Mouse (Mus musculus) hindbrain, embryonic 15.5 days (tissue): ENCODE measurements around the gene Fbxo6. TPM values are rescaled to one million over a fixed set of nuclear protein-coding genes. Genes with fewer than 3 reads are reported as not detected.

Experiments
- ATAC-seq: fragments of 200-750 bp; cut with Nextera tagmentation; 2 replicates; pipeline ENCODE4 v1.8.0; 2017; ENCODE audit warnings: low read depth, moderate number of reproducible peaks, moderate TSS enrichment; ENCODE audit not compliant: low FRiP score
- H3K27ac ChIP-seq: fragments of 300-500 bp; sonication (generic); replicated peaks from 2 replicates; pipeline ENCODE4 v1.5.1; 2015; ENCODE audit warnings: mild to moderate bottlenecking, inconsistent platforms
- H3K27me3 ChIP-seq: fragments of 300-500 bp; sonication (generic); 2 replicates; pipeline ENCODE4 v1.6.1; 2015; ENCODE audit warnings: control low read depth, inconsistent platforms
- H3K36me3 ChIP-seq: fragments of 300-500 bp; sonication (generic); 2 replicates; pipeline ENCODE4 v1.6.1; 2015; ENCODE audit warnings: control low read depth, inconsistent platforms
- H3K4me1 ChIP-seq: fragments of 300-500 bp; sonication (generic); replicated peaks from 2 replicates; pipeline ENCODE4 v1.6.1; 2015; ENCODE audit warnings: control low read depth, inconsistent platforms
- H3K4me2 ChIP-seq: fragments of 300-500 bp; sonication (generic); 2 replicates; pipeline ENCODE4 v1.6.1; 2015; ENCODE audit warnings: moderate library complexity, mild to moderate bottlenecking, inconsistent platforms
- H3K4me3 ChIP-seq: fragments of 300-500 bp; sonication (generic); 2 replicates; pipeline ENCODE4 v1.5.1; 2015; ENCODE audit warnings: mild to moderate bottlenecking, inconsistent platforms
- H3K9ac ChIP-seq: fragments of 300-500 bp; sonication (generic); 2 replicates; pipeline ENCODE4 v1.6.1; 2015; ENCODE audit warnings: inconsistent platforms
- H3K9me3 ChIP-seq: fragments of 300-500 bp; sonication (generic); 2 replicates; pipeline ENCODE4 v1.6.1; 2016; ENCODE audit warnings: control low read depth, inconsistent platforms
- WGBS: fragments of 180-500 bp; shearing (Covaris S2); methylation state at CpG from one replicate; pipeline ENCODE4 v1.1.7; 2015; 5-methylcytosine and 5-hydroxymethylcytosine counted together
- polyA plus RNA-seq: library from polyadenylated mRNA; unstranded; fragments of >200 nt; fragmentation: Nextera tagmentation; extraction: Ambion mirVana; gene quantifications from 2 replicates; pipeline ENCODE4 v1.2.1, GENCODE M21; 2015

The Fbxo6 gene
- polyA plus RNA-seq, 1 experiment from 2014 or later: 21.7 TPM

DNA sequence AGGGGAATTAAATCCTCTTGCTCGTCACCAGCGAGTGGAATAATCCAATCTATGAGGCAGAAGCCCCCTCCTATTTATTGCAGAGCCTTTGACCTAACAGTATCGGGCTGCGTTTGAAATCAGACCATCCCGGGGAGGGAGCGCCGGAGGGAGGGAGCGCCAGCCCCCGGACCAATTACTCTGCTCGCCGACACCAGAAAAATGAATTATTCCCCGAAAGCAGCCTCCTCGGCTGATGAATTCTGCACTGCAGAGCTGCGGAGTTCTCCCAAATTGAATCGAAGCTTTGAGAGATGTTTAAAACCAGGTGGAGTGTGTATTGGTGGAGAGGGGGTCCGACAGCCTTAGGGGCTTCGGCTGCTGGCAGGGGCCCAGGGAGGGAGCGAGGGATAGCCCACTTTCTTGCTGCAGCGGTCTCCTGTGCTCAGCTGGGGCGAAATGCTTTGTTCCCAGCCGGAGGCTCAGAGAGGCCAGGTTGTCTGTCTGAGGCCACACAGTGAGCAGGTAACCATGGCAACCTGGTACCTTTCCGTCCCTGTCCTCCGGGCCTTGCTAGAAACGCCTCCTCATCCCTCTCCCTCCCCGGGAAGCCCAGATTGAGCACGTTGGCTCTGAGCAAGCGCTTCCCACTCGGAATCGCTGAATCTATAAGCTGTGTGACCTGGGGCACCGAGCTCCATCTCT lies 22.0 kb upstream of the Fbxo6 start:
- WGBS: under 1% methylated on average over 30 of the region's 30 CpGs
- H3K36me3 ChIP-seq: no peaks in the 10 kb centered on the region
- H3K4me3 ChIP-seq: peak overlapping the region; percentile 28
- H3K4me1 ChIP-seq: peaks cover 34% of the 10 kb centered on the region
- peak overlapping the region; percentile 30; the same call in 1 of the 2 replicates for H3K9ac ChIP-seq
- H3K4me2 ChIP-seq: peak overlapping the region; percentile 49
- H3K9me3 ChIP-seq: no peaks in the 10 kb centered on the region
- ATAC-seq: peak; percentile 53; the same call in 1 of the 2 replicates
- peak overlapping the region; percentile 79 for H3K27ac ChIP-seq
- H3K27me3 ChIP-seq: peaks cover 7% of the 10 kb centered on the region; the same call in 1 of the 2 replicates

DNA sequence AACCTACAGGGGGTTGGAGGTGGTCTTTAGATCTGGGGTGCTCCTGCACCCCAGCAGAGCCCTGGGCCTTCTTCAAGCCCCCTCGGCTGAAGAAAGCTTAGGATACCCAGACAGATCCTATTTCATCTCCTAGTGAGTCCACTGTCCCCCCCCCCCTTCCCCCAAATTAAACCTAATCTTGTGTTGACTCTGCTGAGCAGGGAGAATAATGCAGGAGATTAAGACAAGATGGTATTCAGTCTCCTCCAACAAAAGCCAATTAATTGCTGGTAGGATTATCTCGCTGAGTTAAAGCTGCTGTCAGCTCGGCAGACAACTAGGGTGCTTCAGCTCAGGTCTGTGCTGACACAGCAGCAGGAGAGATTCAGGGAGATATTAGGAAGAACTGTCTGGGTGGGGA lies 19.3 kb upstream of the Fbxo6 start:
- Histone ChIP-seq H3K9ac (no peak overlapping the region), H3K9me3 (no peaks in the 10 kb centered on the region), H3K36me3 (no peaks in the 10 kb centered on the region), H3K27ac (no peak overlapping the region), H3K27me3 (peaks cover 15% of the 10 kb centered on the region; the same call in 1 of the 2 replicates), H3K4me3 (no peak overlapping the region), H3K4me1 (peaks cover 45% of the 10 kb centered on the region), H3K4me2 (no peak overlapping the region)
- no peak for ATAC-seq
- WGBS: 43% methylated on average over 3 of the region's 3 CpGs

DNA sequence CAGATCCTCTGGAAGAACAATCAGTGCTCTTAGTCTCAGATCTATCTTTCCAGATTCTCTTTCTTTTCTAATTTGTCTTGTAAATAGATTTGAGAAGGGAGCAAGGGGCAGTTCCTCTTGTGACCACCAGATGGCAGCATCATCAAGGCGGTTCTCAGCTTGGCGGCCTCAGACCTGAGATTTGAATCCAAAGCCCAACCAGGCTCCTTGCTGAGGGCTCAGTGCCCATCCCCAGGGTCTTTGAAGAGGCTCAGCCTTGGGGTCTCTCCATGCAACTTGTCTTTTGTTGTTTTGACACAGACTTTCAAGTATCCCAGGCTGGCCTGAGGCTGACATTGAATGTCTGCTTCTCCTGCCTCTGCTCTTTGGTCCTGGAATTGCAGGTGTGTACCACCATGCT lies 18.9 kb upstream of the Fbxo6 start:
- no peak overlapping the region for H3K9ac ChIP-seq
- peaks cover 17% of the 10 kb centered on the region; the same call in 1 of the 2 replicates for H3K27me3 ChIP-seq
- WGBS: 0% methylated on average over 2 of the region's 2 CpGs
- no peak for ATAC-seq
- peaks cover 45% of the 10 kb centered on the region for H3K4me1 ChIP-seq
- H3K27ac ChIP-seq: no peak overlapping the region
- no peak overlapping the region for H3K4me2 ChIP-seq
- no peak overlapping the region for H3K4me3 ChIP-seq
- no peaks in the 10 kb centered on the region for H3K36me3 ChIP-seq
- H3K9me3 ChIP-seq: no peaks in the 10 kb centered on the region

DNA sequence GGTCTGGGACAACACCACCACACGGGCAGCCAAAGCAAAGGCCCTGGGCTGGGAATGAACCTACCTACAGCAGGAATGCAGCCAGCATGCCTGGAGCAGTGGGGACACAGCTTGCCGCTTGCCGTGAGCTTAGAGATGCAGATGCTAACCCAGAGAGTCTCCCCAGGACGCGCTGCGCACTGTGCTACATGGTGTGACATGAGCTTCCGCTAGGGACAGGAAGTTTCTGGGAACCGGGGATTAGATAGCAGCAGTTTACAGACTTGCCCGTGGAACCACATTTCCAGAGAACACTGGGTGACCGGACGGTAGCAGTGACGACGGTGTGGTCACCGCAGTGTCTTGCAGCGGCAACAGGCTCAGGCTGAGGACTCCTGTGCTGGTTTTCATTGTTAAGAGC lies 17.6 kb upstream of the Fbxo6 start:
- Histone ChIP-seq H3K9ac (no peak overlapping the region), H3K27me3 (peaks cover 27% of the 10 kb centered on the region), H3K4me2 (no peak overlapping the region), H3K27ac (no peak overlapping the region), H3K36me3 (no peaks in the 10 kb centered on the region), H3K4me1 (peaks cover 48% of the 10 kb centered on the region), H3K4me3 (no peak overlapping the region), H3K9me3 (no peaks in the 10 kb centered on the region)
- no peak for ATAC-seq
- 34% methylated on average over 15 of the region's 15 CpGs for WGBS

DNA sequence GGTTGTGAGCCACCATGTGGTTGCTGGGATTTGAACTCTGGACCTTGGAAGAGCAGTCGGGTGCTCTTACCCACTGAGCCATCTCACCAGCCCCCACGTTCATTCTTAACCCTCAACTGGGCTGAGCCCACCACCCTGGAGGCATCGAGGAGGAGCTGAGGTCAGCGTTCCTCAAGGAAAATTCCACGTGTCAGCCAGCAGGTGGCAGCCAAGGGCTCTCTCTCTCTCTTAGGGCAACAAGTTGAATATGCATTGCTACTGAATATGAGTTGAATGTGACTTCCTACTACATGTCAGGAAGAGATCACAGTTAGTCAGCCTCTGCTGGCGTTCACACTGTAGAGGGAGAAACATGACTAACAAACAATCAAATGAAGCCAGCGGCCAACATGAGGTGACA lies 16.3 kb upstream of the Fbxo6 start:
- H3K4me3 ChIP-seq: no peak overlapping the region
- no peaks in the 10 kb centered on the region for H3K36me3 ChIP-seq
- peaks cover 34% of the 10 kb centered on the region for H3K27me3 ChIP-seq
- no peak for ATAC-seq
- H3K9me3 ChIP-seq: no peaks in the 10 kb centered on the region
- no peak overlapping the region for H3K27ac ChIP-seq
- no peak overlapping the region for H3K4me2 ChIP-seq
- H3K4me1 ChIP-seq: peaks cover 43% of the 10 kb centered on the region
- 31% methylated on average over 7 of the region's 7 CpGs for WGBS
- no peak overlapping the region for H3K9ac ChIP-seq

DNA sequence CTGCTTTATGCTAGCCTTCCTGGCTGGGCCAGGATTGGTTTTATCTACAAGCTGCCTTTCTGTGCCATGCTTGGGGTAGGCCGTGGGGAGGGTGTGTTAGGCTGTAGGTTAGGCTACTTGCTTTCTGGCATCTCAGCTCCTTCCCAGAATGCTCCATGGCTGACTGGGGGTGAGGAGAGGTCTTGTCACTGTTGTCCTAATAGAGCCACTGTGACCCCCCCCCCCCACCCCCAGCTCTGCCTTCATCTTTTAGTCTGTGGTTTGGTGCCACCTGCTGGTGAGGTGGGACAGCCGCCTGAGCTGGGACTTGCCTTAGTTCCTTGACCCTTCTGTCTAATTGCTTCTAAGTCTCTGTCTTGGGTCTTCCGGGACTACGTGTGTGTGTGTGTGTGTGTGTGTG lies 15.0 kb upstream of the Fbxo6 start:
- H3K4me1 ChIP-seq: peaks cover 42% of the 10 kb centered on the region
- H3K36me3 ChIP-seq: no peaks in the 10 kb centered on the region
- peak overlapping the region; percentile 43 for H3K4me2 ChIP-seq
- peak overlapping the region; percentile 4; the same call in 1 of the 2 replicates for H3K4me3 ChIP-seq
- peaks cover 47% of the 10 kb centered on the region for H3K27me3 ChIP-seq
- 16% methylated on average over 4 of the region's 4 CpGs for WGBS
- H3K9ac ChIP-seq: no peak overlapping the region
- 0 out of 2 replicates have a peak, but pooled peaks have one; percentile 17 for ATAC-seq
- H3K27ac ChIP-seq: peak overlapping the region; percentile 81
- no peaks in the 10 kb centered on the region for H3K9me3 ChIP-seq

DNA sequence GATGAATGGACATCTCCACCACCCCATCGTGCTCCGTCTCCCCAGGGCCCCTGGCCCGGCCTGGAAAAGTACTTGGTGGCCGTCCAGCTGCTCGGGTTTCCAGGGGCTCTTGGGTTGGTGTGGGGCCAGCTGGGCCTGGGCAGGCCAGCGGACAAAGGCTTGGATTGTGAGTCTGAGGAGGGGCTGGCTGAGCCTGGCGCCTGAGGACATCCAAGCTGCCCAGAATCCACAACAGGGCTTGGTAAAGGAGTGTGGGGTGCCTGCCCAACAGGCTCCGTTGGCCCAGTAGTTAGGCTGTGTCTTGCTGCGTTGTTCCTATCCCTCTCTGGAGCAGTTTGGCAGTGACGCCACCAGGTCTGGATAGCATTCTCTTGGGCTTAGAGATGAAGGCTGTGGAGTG lies 14.5 kb upstream of the Fbxo6 start:
- Histone ChIP-seq H3K9ac (no peak overlapping the region), H3K4me1 (peaks cover 43% of the 10 kb centered on the region), H3K27ac (peak overlapping the region; percentile 81), H3K27me3 (peaks cover 52% of the 10 kb centered on the region), H3K36me3 (no peaks in the 10 kb centered on the region), H3K4me3 (peak overlapping the region; percentile 4; the same call in 1 of the 2 replicates), H3K4me2 (peak overlapping the region; percentile 43), H3K9me3 (no peaks in the 10 kb centered on the region)
- 2% methylated on average over 10 of the region's 10 CpGs for WGBS
- peak; percentile 82 for ATAC-seq

DNA sequence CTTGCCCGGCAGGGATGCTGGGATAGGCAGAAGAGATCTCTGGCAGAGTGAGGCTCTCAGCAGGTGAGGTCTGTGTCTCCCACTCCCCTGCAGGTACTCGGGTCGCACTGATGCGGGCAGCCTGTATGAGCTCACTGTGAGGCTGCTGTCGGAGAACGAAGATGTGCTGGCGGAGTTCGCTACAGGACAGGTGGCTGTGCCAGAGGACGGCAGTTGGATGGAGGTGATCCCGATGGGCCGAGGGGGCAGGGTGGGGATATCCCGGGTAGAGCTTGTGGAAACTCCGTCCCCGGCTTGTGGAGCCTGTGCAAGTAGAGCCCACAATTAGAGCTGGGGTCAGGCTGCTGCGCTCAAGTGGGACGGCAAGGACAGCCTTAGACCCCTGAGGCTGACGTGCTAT lies 13.6 kb upstream of the Fbxo6 start:
- Histone ChIP-seq H3K36me3 (no peaks in the 10 kb centered on the region), H3K9ac (no peak overlapping the region), H3K27ac (peak overlapping the region; percentile 81; the same call in 1 of the 2 replicates), H3K9me3 (no peaks in the 10 kb centered on the region), H3K4me1 (peaks cover 49% of the 10 kb centered on the region), H3K4me2 (peak overlapping the region; percentile 43; the same call in 1 of the 2 replicates), H3K4me3 (no peak overlapping the region), H3K27me3 (peaks cover 57% of the 10 kb centered on the region)
- 9% methylated on average over 17 of the region's 17 CpGs for WGBS
- no peak for ATAC-seq

DNA sequence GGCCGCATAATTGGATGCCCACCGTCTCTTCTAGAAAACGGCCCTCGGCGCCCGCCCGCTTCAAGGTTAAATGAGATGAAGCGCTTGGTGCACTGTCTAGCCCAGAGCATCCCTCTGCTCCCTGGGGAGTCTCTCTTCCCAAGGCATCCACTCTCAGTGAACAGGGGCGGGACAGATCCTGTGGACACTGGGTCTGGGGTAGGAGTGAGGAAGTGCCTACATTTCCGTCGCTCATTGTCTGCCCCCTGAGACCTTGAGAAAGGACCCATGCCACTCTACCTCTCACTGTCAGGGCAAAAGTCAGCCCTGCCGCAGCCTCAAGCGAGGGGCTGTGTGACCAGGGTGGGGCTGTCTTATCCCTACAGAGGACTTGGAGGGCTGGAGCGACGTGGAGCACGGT lies 12.5 kb upstream of the Fbxo6 start:
- 2% methylated on average over 16 of the region's 16 CpGs for WGBS
- Histone ChIP-seq H3K36me3 (no peaks in the 10 kb centered on the region), H3K9ac (0 out of 2 replicates have a peak overlapping the region, but pooled peaks have one; percentile 18), H3K27me3 (peaks cover 51% of the 10 kb centered on the region), H3K4me3 (peak overlapping the region; percentile 31), H3K4me1 (peaks cover 53% of the 10 kb centered on the region), H3K9me3 (no peaks in the 10 kb centered on the region), H3K4me2 (peak overlapping the region; percentile 54), H3K27ac (no peak overlapping the region)
- no peak for ATAC-seq

DNA sequence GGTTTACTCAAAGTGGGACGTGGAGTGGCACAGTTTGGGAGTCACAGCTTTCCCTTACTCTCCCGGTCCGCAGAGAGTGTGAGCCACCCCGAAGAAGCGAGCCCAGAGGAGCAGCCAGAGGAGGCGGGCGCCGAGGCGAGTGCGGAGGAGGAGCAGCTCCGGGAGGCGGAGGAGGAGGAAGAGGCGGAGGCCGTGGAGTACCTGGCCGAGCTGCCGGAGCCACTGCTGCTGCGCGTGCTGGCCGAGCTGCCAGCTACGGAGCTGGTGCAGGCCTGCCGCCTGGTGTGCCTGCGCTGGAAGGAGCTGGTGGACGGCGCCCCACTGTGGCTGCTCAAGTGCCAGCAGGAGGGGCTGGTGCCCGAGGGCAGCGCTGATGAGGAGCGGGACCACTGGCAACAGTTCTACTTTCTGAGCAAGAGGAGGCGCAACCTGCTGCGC lies 12.1 kb upstream of the Fbxo6 start:
- peaks cover 50% of the 10 kb centered on the region for H3K27me3 ChIP-seq
- WGBS: under 1% methylated on average over 28 of the region's 29 CpGs
- peak overlapping the region; percentile 54 for H3K4me2 ChIP-seq
- H3K9me3 ChIP-seq: no peaks in the 10 kb centered on the region
- no peak for ATAC-seq
- peak overlapping the region; percentile 31 for H3K4me3 ChIP-seq
- H3K36me3 ChIP-seq: no peaks in the 10 kb centered on the region
- peaks cover 52% of the 10 kb centered on the region for H3K4me1 ChIP-seq
- 0 out of 2 replicates have a peak overlapping the region, but pooled peaks have one; percentile 18 for H3K9ac ChIP-seq
- no peak overlapping the region for H3K27ac ChIP-seq

DNA sequence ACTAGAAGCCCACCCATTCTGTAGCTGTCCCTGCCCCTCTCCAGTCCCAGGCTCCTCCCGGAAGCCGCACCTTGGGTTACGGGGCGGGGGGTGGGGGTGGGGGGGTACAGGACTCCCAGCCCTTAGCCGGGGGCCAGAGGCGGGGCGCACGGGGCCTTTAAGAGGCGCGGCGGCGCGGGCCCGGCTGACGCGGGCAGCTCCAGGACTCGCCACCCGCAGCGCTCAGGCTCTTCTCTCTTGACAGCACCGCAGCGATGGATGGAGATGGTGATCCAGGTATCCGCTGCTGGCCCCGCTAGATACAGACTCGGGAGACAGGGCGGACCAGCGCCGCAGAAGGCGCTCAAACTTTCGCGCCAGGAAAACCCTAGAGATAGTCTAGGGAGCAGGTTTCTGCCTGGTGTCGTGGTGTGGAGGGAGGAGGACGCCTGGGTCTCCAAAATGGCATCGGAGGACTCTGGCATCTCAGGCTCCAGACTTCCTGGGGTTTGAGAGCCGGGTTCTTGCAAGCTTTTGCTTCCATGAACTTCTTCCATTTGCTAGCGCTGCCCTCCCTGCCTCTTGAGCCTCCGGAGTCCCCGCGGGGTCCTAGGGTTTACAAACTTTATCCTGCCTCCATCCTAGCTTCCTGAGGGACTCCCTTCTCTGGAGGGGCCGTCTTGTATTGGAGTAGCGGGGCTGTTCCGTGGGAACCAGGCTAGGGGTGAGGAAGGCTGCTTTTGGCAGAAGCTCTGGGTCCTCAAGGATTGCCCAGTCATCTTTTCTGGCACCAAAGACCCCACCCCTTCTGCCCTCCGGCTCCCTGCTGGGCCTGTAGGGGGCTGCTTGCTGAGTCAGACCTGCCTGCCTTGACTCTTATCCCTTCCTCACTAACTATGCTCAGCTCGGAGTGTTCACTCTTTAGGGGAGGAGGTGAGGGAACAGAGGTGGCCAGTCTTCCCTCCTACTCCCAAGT lies 8.8 kb upstream of the Fbxo6 start, which contains the start of the genes Fbxo44 and Fbxo2:
Fbxo44 (minus strand) TSS at position 47 of the 955 bp plus-strand sequence.
Fbxo2 (plus strand) TSS at position 186 of the 955 bp plus-strand sequence.
- 1% methylated on average over 40 of the region's 43 CpGs for WGBS
- ATAC-seq: peak; percentile 75
- H3K9ac ChIP-seq: peak within 1 kb of the TSS; percentile 87
- H3K4me2 ChIP-seq: peak within 1 kb of the TSS; percentile 92
- H3K27ac ChIP-seq: peak within 1 kb of the TSS; percentile 88
- H3K36me3 ChIP-seq: peaks cover 12% of the 10 kb centered on the region
- H3K9me3 ChIP-seq: no peaks in the 10 kb centered on the region
- H3K27me3 ChIP-seq: peaks cover 38% of the 10 kb centered on the region
- peak within 1 kb of the TSS; percentile 61 for H3K4me3 ChIP-seq
- peaks cover 53% of the 10 kb centered on the region for H3K4me1 ChIP-seq
